Mouse (Mus musculus): ENCODE measurements around the gene Igsf3. TPM values are rescaled to one million over a fixed set of nuclear protein-coding genes. Genes with fewer than 3 reads are reported as not detected.

The Igsf3 gene
- total and polyA plus RNA-seq, 3 experiments = 0.54 to 1.0 (median 0.59) TPM

DNA sequence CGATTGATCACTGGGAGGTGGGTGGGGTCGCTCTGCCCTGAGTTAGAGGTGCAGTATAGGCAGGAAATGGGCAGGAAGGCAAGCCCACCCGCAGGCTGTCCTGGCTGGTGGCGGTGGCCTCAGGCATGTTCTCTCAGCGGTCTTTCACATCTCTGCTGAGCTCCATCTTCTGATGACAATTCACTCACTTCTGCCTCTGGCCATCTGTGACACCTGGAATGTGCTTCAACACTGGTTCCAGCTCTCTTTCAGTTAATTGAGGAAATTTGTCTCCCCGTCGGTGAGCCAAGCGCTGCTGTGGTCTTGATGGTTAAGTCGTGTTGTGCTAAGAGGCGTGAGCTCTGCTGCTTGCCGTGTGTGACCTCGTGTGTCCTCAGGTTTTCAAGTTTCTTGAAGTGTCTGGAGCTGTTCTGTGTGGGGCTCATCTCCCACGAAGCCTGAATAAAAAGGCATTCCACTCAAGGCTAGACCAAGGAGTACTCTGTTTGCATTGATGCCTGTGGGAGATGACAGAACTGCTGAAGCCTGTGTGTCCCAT lies 19.9 kb downstream of the Igsf3 start:
- Histone ChIP-seq H3K9ac (ENCODE audit: insufficient read depth, low read depth) (no peak overlapping the region), H3K36me3 (replicated peaks in 1 of 2; ENCODE audit: control insufficient read depth in 1 of 2, insufficient read depth in 1 of 2, low read length in 1 of 2) (no peaks in the 10 kb centered on the region), H3K9me3 (replicated peaks; ENCODE audit: low read length) (no peaks in the 10 kb centered on the region), H3K4me2 (ENCODE audit: insufficient read depth, low read depth, poor library complexity, severe bottlenecking) (no peak overlapping the region), H3K27ac (ENCODE audit: insufficient read depth, low read depth) (no peak overlapping the region), H3K27me3 (replicated peaks) (no peaks in the 10 kb centered on the region), H3K4me1 (ENCODE audit: control insufficient read depth in 1 of 2, insufficient read depth in 2 of 2) (peaks cover 0 to 5% of the 10 kb centered on the region in 2 experiments; a peak in 1 of 4 replicates), H3K79me2 (replicated peaks; ENCODE audit: control insufficient read depth, extremely low read depth, insufficient read depth, poor library complexity, severe bottlenecking) (no peaks in the 10 kb centered on the region), H3K4me3 (replicated peaks in 1 of 3; ENCODE audit: low read depth in 2 of 3, low read length in 2 of 3, poor library complexity in 1 of 3) (no peak overlapping the region)
- dilution Hi-C loops (cut with MboI; ENCODE audit: extremely low pct_ligation_motif_present, extremely low pct_unique_long_range_greater_than_20kb, low sequenced_read_pairs) = no loop called here
- in situ Hi-C loops (cut with MboI; ENCODE audit: low pct_ligation_motif_present, low pct_unique_long_range_greater_than_20kb, low sequenced_read_pairs) = no loop called here
- TF ChIP-seq MYC (IDR thresholded peaks at IDR 0.05; ENCODE audit: low read depth, low read length) = no peak
- no peak for TF ChIP-seq ELF1 (IDR thresholded peaks at IDR 0.05; ENCODE audit: low read depth, low read length)
- no peak for TF ChIP-seq GABPA (IDR thresholded peaks at IDR 0.05; ENCODE audit: insufficient replicate concordance, low read depth, low read length)
- no peak for TF ChIP-seq HCFC1 (IDR thresholded peaks at IDR 0.05; ENCODE audit: low read depth, low read length)
- TF ChIP-seq UBTF (IDR thresholded peaks at IDR 0.05; ENCODE audit: low read depth, low read length) = no peak
- no peak for TF ChIP-seq RCOR1 (conservative IDR thresholded peaks at IDR 0.05; ENCODE audit: low read depth, low read length)
- no peak for DNase-seq (ENCODE audit: extremely low read depth)

DNA sequence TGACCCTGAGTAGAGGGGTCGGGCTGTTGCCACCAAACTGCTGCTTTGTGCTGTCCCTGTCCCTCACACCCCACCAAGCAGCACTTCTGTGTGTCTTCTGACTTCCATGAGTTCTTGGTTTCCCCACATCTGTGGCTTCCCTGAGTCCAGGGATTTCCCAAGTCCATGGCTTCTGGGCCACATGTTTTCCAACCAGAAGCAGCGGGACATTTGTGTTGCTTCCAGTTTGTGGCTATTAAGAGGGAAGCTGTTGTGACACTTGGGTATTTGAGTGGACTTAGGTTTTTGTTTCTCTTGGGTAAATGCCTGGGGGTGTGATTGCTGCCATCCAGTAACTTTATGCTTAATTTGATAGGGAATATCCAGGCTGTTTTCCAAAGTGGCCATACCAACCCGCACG lies 20.5 kb downstream of the Igsf3 start:
- H3K4me2 ChIP-seq (ENCODE audit: insufficient read depth, low read depth, poor library complexity, severe bottlenecking) = no peak overlapping the region
- no peak overlapping the region for H3K27ac ChIP-seq (ENCODE audit: insufficient read depth, low read depth)
- H3K4me3 ChIP-seq (replicated peaks in 1 of 3; ENCODE audit: low read depth in 2 of 3, low read length in 2 of 3, poor library complexity in 1 of 3) = no peak overlapping the region
- H3K36me3 ChIP-seq (replicated peaks in 1 of 2; ENCODE audit: control insufficient read depth in 1 of 2, insufficient read depth in 1 of 2, low read length in 1 of 2) = no peaks in the 10 kb centered on the region
- no peak for TF ChIP-seq NELFE (IDR thresholded peaks at IDR 0.05; ENCODE audit: low read depth, low read length)
- TF ChIP-seq JUND (conservative IDR thresholded peaks at IDR 0.05; ENCODE audit: low read depth, low read length) = no peak
- no peak for TF ChIP-seq EP300 (IDR thresholded peaks at IDR 0.05; ENCODE audit: low read length)
- no peak for TF ChIP-seq USF1 (IDR thresholded peaks at IDR 0.05; ENCODE audit: low read depth, low read length)
- TF ChIP-seq MAFK (IDR thresholded peaks at IDR 0.05; ENCODE audit: insufficient replicate concordance, low read length) = no peak
- no peak for TF ChIP-seq RCOR1 (conservative IDR thresholded peaks at IDR 0.05; ENCODE audit: low read depth, low read length)
- no peak for TF ChIP-seq ZC3H11A (IDR thresholded peaks at IDR 0.05; ENCODE audit: low read depth, low read length)
- no peak for TF ChIP-seq USF2 (conservative IDR thresholded peaks at IDR 0.05; ENCODE audit: low read depth, low read length)
- TF ChIP-seq MXI1 (IDR thresholded peaks at IDR 0.05; ENCODE audit: low read depth, low read length) = no peak
- TF ChIP-seq POLR2A (IDR thresholded peaks at IDR 0.05; ENCODE audit: low read depth, low read length) = no peak
- no peak for DNase-seq (ENCODE audit: extremely low read depth)
- in situ Hi-C loops (cut with MboI; ENCODE audit: low pct_ligation_motif_present, low pct_unique_long_range_greater_than_20kb, low sequenced_read_pairs) (no loop called here), dilution Hi-C loops (cut with MboI; ENCODE audit: extremely low pct_ligation_motif_present, extremely low pct_unique_long_range_greater_than_20kb, low sequenced_read_pairs) (no loop called here)
- no peaks in the 10 kb centered on the region for H3K9me3 ChIP-seq (replicated peaks; ENCODE audit: low read length)
- H3K27me3 ChIP-seq (replicated peaks) = no peaks in the 10 kb centered on the region
- H3K79me2 ChIP-seq (replicated peaks; ENCODE audit: control insufficient read depth, extremely low read depth, insufficient read depth, poor library complexity, severe bottlenecking) = no peaks in the 10 kb centered on the region
- H3K4me1 ChIP-seq (ENCODE audit: control insufficient read depth in 1 of 2, insufficient read depth in 2 of 2) = peaks cover 0 to 6% of the 10 kb centered on the region in 2 experiments; a peak in 1 of 4 replicates
- H3K9ac ChIP-seq (ENCODE audit: insufficient read depth, low read depth) = no peak overlapping the region
